Mouse (Mus musculus) intestine, embryonic 14.5 days (tissue): ENCODE data around the gene Atrnl1. TPM values are rescaled to one million over a fixed set of nuclear protein-coding genes. Genes with fewer than 3 reads are reported as not detected.

Source experiments
- ATAC-seq: fragments of 200-750 bp; cut with Nextera tagmentation; replicated peaks from 2 replicates; pipeline ENCODE4 v1.8.0; 2017; ENCODE audit warnings: low read depth, moderate number of reproducible peaks, moderate TSS enrichment, moderate library complexity; ENCODE audit not compliant: low FRiP score, low TSS enrichment
- DNase-seq: peaks from one replicate; pipeline ENCODE4 v3.0.0-alpha.2; 2018; ENCODE audit warnings: low spot score
- H3K27ac ChIP-seq: fragments of 300-500 bp; sonication (generic); 2 replicates; pipeline ENCODE4 v1.5.1; 2014; ENCODE audit warnings: low read depth, mild to moderate bottlenecking, control low read depth
- H3K27me3 ChIP-seq: fragments of 300-500 bp; sonication (generic); replicated peaks from 2 replicates; pipeline ENCODE4 v1.6.1; 2014; ENCODE audit warnings: low read length, control low read depth; ENCODE audit not compliant: control insufficient read depth, insufficient read depth
- H3K36me3 ChIP-seq: fragments of 300-500 bp; sonication (generic); 2 replicates; pipeline ENCODE4 v1.6.1; 2014; ENCODE audit warnings: low read length, control low read depth; ENCODE audit not compliant: control insufficient read depth, insufficient read depth
- H3K4me1 ChIP-seq: fragments of 300-500 bp; sonication (generic); replicated peaks from 2 replicates; pipeline ENCODE4 v1.6.1; 2014; ENCODE audit warnings: low read length, control low read depth, mixed read lengths; ENCODE audit not compliant: control insufficient read depth, insufficient read depth
- H3K4me2 ChIP-seq: fragments of 300-500 bp; sonication (generic); 2 replicates; pipeline ENCODE4 v1.6.1; 2014; ENCODE audit warnings: low read length
- H3K4me3 ChIP-seq: fragments of 300-500 bp; sonication (generic); 2 replicates; pipeline ENCODE4 v1.5.1; 2014; ENCODE audit warnings: low read depth, low read length, control low read depth, mixed read lengths
- H3K9ac ChIP-seq: fragments of 300-500 bp; sonication (generic); 2 replicates; pipeline ENCODE4 v1.6.1; 2014; ENCODE audit warnings: mild to moderate bottlenecking, low read length
- H3K9me3 ChIP-seq: fragments of 300-500 bp; sonication (generic); 2 replicates; pipeline ENCODE4 v1.6.1; 2016; ENCODE audit warnings: low read length, control low read depth; ENCODE audit not compliant: control insufficient read depth
- WGBS: fragments of 180-500 bp; shearing (Covaris S2); extraction: QIAGEN DNeasy Blood & Tissue Kit; methylation state at CpG from one replicate; pipeline ENCODE4 v1.1.7; 2014; 5-methylcytosine and 5-hydroxymethylcytosine counted together
- polyA plus RNA-seq: library from polyadenylated mRNA; unstranded; fragments of >200 nt; fragmentation: Nextera tagmentation; extraction: Ambion mirVana; gene quantifications from 2 replicates; pipeline ENCODE4 v1.2.1, GENCODE M21; 2014

The Atrnl1 gene
- polyA plus RNA-seq, 1 experiment from 2014 or later, result 7.4 TPM

DNA sequence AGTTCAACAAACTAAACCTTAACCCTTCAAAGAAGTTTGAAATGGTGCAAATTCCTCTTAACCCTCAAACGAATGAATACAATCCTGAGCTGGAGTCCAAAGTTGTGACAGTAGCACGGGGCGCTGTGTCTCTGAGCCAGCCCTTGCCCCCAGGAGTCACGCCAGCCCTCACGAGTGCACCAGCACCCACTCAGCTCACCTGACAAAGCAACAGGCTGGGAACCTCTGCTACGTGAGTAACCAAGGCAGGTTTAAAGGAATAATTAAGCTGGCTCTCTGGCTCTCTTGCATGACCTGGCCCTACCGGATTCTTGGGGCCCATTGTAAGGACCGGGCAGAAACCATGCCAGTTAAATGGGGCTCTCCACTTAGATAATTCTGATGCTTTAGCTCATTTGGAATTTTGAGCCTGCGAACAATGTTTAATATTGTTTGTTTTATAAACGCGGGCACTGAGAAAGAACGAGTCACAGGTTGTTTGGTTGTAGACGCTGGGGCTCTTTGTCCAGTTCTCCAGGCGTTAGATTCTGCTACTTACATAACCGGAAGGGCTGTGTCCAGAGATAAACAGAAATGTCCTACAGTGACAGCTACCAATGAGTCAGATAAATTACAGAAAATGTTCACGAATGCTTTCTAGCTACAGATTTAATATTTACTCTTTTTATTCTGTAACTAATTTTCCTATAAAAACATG lies 10.5 kb upstream of the Atrnl1 start:
- Histone ChIP-seq H3K27ac (no peak overlapping the region), H3K27me3 (no peaks in the 10 kb centered on the region), H3K4me1 (peaks cover 5% of the 10 kb centered on the region; the same call in 1 of the 2 replicates), H3K4me3 (no peak overlapping the region), H3K9ac (no peak overlapping the region), H3K36me3 (no peaks in the 10 kb centered on the region), H3K9me3 (no peaks in the 10 kb centered on the region), H3K4me2 (no peak overlapping the region)
- ATAC-seq, result no peak
- 46% methylated on average over 16 of the region's 16 CpGs for WGBS
- peak; percentile 48 for DNase-seq

GRCm38 (mm10) chr19:57600930-57601328 lies 9.9 kb upstream of the Atrnl1 start:
- no peak for DNase-seq
- 71% methylated on average over 2 of the region's 2 CpGs for WGBS

DNA sequence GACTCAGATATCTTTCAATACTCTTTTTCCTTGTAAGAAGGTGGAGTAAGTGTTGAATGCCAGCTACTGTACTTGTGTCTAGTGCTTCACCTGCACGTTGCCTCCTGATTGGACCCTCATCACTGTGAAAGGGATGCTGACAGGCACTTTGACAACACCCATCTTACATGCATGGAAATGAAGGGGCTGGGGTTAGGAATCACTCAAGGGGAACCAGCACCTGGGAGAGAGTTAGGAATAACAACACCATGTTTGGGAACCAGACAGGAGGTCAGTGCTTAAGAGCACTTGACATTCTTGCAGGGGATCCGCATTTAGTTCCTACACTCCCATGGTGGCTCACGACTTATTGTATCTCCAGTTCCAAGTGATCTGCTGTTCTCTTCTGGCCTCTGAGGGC lies 7.2 kb upstream of the Atrnl1 start:
- Histone ChIP-seq H3K27me3 (no peaks in the 10 kb centered on the region), H3K4me1 (peaks cover 14% of the 10 kb centered on the region), H3K4me3 (no peak overlapping the region), H3K9ac (no peak overlapping the region), H3K36me3 (no peaks in the 10 kb centered on the region), H3K27ac (no peak overlapping the region), H3K4me2 (no peak overlapping the region), H3K9me3 (no peaks in the 10 kb centered on the region)
- 74% methylated on average over 3 of the region's 3 CpGs for WGBS
- DNase-seq, result peak; percentile 20
- ATAC-seq, result no peak

More at GRCm38 (mm10) chr19:57600930-57601328, 9.9 kb upstream of the Atrnl1 start:
- Histone ChIP-seq H3K4me1 (peaks cover 5% of the 10 kb centered on the region; the same call in 1 of the 2 replicates), H3K27ac (no peak overlapping the region), H3K27me3 (no peaks in the 10 kb centered on the region), H3K4me3 (no peak overlapping the region), H3K4me2 (no peak overlapping the region), H3K9ac (no peak overlapping the region), H3K9me3 (no peaks in the 10 kb centered on the region), H3K36me3 (no peaks in the 10 kb centered on the region)
- ATAC-seq, result no peak

- whole genome bisulfite sequencing, result 36% methylated on average over 3 of the region's 3 CpGs
- no peak overlapping the region for H3K9ac ChIP-seq
- no peak for ATAC-seq
- H3K27ac ChIP-seq, result peak overlapping the region; percentile 40
- H3K4me3 ChIP-seq, result no peak overlapping the region
- no peak for DNase-seq
- peaks cover 18% of the 10 kb centered on the region for H3K4me1 ChIP-seq
- no peaks in the 10 kb centered on the region for H3K36me3 ChIP-seq
- no peaks in the 10 kb centered on the region for H3K9me3 ChIP-seq
- H3K27me3 ChIP-seq, result no peaks in the 10 kb centered on the region
- peak overlapping the region; percentile 25; the same call in 1 of the 2 replicates for H3K4me2 ChIP-seq
Measured at GRCm38 (mm10) chr19:57605941-57606340, 4.9 kb upstream of the Atrnl1 start.

DNA sequence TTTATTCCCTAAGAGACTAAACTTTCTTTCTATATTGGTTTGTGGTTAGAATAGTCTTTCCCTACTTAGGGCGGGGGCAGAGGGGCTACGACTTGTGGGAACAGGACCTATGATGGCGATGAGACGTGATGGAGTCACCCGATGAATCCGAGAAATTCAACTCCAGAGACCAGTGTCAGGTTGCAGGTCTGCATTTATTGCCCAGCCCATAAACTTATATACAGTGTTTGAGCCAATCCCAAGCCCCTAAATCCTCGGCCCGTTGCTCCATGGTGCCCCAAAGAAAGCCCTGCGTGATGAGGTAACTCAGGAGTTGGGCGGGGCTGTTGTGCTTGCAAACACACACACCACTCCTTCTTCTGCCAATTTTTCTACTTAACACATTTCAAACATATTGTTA lies 4.5 kb upstream of the Atrnl1 start:
- ATAC-seq (no peak), DNase-seq (no peak)
- Histone ChIP-seq H3K9ac (no peak overlapping the region), H3K27ac (peak overlapping the region; percentile 40), H3K9me3 (no peaks in the 10 kb centered on the region), H3K4me3 (no peak overlapping the region), H3K36me3 (no peaks in the 10 kb centered on the region), H3K4me2 (peak overlapping the region; percentile 25; the same call in 1 of the 2 replicates), H3K27me3 (no peaks in the 10 kb centered on the region), H3K4me1 (peaks cover 18% of the 10 kb centered on the region)
- 47% methylated on average over 10 of the region's 10 CpGs for WGBS

DNA sequence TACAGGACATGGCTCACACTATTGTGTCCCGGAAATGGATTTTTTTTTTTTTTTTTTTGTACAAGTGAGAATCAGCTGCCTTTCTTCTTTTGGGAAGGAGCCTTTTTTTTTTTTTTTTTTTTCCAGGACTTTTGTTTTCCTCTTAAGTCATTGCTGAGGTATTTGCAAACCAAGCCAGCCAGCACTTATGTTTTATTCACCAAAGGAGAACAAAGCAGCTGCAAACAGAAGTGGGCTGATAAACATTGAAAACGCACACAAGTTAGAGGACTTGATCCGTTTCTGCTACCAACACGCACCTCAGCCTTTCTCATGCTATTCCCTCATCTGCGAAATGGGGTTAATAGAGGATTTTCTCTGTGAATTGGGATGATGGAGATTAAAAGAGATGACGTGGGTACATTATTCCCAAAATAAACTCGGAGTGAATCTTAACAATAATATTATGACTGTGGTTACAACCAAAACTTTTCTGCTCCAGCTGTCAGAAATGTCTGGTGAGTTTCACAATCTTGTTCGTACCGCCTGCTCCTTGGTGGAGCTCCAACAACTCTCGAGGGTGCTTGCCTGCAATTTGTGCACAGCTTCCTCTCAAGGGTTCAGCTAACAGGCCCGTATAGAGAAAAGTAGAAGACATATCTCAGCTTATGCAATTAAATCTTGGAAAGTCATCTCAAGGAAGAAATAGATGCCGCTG lies 1.3 kb upstream of the Atrnl1 start:
- Histone ChIP-seq H3K27ac (peak overlapping the region; percentile 98), H3K4me2 (peak overlapping the region; percentile 79), H3K4me3 (peak overlapping the region; percentile 78), H3K36me3 (no peaks in the 10 kb centered on the region), H3K4me1 (peaks cover 29% of the 10 kb centered on the region), H3K9me3 (no peaks in the 10 kb centered on the region), H3K27me3 (no peaks in the 10 kb centered on the region), H3K9ac (peak overlapping the region; percentile 89)
- ATAC-seq, result no peak
- DNase-seq, result no peak
- whole genome bisulfite sequencing, result 14% methylated on average over 12 of the region's 12 CpGs

DNA sequence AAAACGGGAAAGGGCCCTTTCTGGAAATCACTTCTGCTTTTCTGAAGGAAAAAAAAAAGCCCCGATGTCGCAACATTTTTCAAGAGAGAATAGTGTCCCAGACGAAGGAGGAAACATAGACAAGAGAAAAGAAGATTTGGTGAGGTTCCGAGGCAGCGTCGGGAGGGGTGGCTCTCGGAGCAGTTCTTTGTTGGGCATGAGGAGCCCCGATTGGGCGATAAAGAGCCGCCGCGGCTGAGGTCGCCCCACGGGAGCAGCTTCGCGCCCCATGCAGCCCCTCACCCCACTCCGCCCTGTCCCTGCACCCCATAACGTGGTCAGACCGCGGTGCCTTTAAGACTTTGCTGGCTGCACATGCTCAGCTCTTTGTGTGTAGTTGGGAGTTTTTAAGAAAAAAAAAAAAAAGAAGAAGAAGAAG lies 767 bp upstream of the Atrnl1 start:
- ATAC-seq (peak; percentile 30), DNase-seq (no peak)
- no peaks in the 10 kb centered on the region for H3K9me3 ChIP-seq
- no peaks in the 10 kb centered on the region for H3K27me3 ChIP-seq
- H3K4me1 ChIP-seq, result peaks cover 29% of the 10 kb centered on the region
- H3K9ac ChIP-seq, result peak overlapping the region; percentile 89
- WGBS, result under 1% methylated on average over 21 of the region's 21 CpGs
- no peaks in the 10 kb centered on the region for H3K36me3 ChIP-seq
- H3K27ac ChIP-seq, result peak overlapping the region; percentile 98
- peak overlapping the region; percentile 78 for H3K4me3 ChIP-seq
- peak overlapping the region; percentile 79 for H3K4me2 ChIP-seq

DNA sequence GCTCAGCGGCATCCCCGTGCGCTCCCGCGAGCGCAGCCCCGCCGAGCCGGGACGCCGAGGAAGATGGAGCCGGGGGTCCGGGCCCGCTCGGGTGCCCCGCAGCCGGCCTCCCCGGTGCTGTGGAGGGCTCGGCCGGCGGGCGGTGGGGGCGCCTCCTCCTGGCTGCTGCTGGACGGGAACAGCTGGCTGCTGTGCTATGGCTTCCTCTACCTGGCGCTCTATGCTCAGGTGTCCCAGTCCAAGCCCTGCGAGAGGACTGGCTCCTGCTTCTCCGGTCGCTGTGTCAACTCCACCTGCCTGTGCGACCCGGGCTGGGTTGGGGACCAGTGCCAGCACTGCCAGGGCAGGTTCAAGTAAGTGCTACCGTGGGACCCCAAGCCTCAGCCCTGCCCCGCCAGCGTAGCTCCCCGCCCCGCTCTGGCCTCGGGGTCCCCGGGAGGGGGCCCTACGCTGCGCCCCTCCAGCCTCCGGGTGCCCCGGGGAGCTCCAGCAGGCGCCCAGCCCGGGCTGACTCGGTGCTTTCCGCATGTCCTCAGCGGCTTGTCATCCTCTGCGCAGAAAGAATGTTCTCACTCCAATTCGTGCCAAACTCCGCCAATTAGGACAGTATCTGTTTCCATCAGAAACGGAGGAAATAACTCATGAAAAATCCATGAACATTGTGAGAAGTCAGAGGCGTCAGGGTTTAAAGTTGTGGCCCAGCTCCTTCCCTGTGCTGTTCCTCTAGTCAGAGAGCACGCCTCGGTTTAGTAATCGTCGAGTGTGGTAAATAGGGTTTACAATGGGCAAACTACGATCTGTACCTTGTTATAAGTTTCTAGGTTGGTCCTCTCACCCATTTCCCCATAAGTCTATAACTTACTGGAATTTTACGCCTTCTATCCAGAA lies 701 bp downstream of the Atrnl1 start:
- ATAC-seq (peak; percentile 78), DNase-seq (peak; percentile 84)
- under 1% methylated on average over 47 of the region's 57 CpGs for WGBS
- Histone ChIP-seq H3K9ac (peak overlapping the region; percentile 89), H3K4me3 (peak overlapping the region; percentile 78), H3K4me1 (peaks cover 33% of the 10 kb centered on the region), H3K4me2 (peak overlapping the region; percentile 79), H3K27me3 (no peaks in the 10 kb centered on the region), H3K27ac (peak overlapping the region; percentile 98), H3K9me3 (no peaks in the 10 kb centered on the region), H3K36me3 (no peaks in the 10 kb centered on the region)
